ENCODE assay signal across 28 mouse cellular contexts in genomic region chr3:51150012-51150411, GRCm38 (mm10).
DNase-seq lines count a peak whose midpoint lies in the region; ATAC-seq and TF ChIP-seq lines count a peak whose summit lies in the region.
"Had no signal": no experiment of that assay in that cellular context is flagged by ENCODE, and none has a peak within 500 bp of the region (broad histone marks: within the 10 kb centered on the region; RNA-seq: fewer than 3 reads in every experiment).

No protein-coding gene starts in this region.

- no peak for TF ChIP-seq CTCF in Patski (IDR thresholded peaks at IDR 0.05)
- TF ChIP-seq CTCF in kidney, adult 2 months (conservative IDR thresholded peaks at IDR 0.05; ENCODE audit: insufficient read depth, insufficient read length, low read depth, low read length), result no peak

- H3K4me1 ChIP-seq in kidney, adult 2 months (ENCODE audit: control insufficient read depth, insufficient read depth, low read length), result no peaks in the 10 kb centered on the region
- 0 out of 2 replicates have a peak, but pooled peaks cover 4% of the 10 kb centered on the region for H3K4me1 ChIP-seq in kidney, embryonic 16.5 days (ENCODE audit: insufficient read depth, low read length)
- H3K4me1 ChIP-seq in neural tube, embryonic 15.5 days, result no peaks in the 10 kb centered on the region

- no peak for TF ChIP-seq POLR2A in kidney, adult 2 months (IDR thresholded peaks at IDR 0.05; ENCODE audit: low read depth, low read length)

- no peaks in the 10 kb centered on the region for H3K9me3 ChIP-seq in kidney, embryonic 16.5 days (ENCODE audit: low read length)
- no peaks in the 10 kb centered on the region for H3K9me3 ChIP-seq in neural tube, embryonic 15.5 days (replicated peaks)
- H3K9me3 ChIP-seq: heart, embryonic 13.5 days; liver, embryonic 12.5 days; megakaryocyte, embryonic 14.5 days had no signal

- WGBS in kidney, adult 2 months, result 46% methylated on average over 6 of the region's 6 CpGs
- WGBS in kidney, embryonic 16.5 days, result 49% methylated on average over 6 of the region's 6 CpGs
- WGBS in neural tube, embryonic 15.5 days, result 82% methylated on average over 6 of the region's 6 CpGs

- DNase-seq in Patski (ENCODE audit: low read depth, low spot score), result peak; percentile 96
- peak; percentile 68 for DNase-seq in kidney, adult 2 months
- peak; percentile 44 to 45 for DNase-seq in kidney, postnatal 36 days
- DNase-seq in adrenal gland, postnatal 4 days (ENCODE audit: low spot score in 2 of 2), result no peak
- no peak for DNase-seq in left cerebral cortex, postnatal 14 days (ENCODE audit: low spot score in 2 of 2)
- DNase-seq in lung, adult 18-20 months, result no peak
- DNase-seq: adrenal gland, adult 2 months; cerebellum, adult 11 months; gastrocnemius, adult 2 months; heart, postnatal 10 days; left cerebral cortex, postnatal 4 days; liver, postnatal 0 days; lung, postnatal 4 days; midbrain, embryonic 14.5 days; right cerebral cortex, postnatal 4 days; thymus, postnatal 4 days had no signal

- no peaks in the 10 kb centered on the region for H3K36me3 ChIP-seq in kidney, adult 2 months (ENCODE audit: control insufficient read depth, insufficient read depth, low read length)
- H3K36me3 ChIP-seq in kidney, embryonic 16.5 days (ENCODE audit: insufficient read depth, low read length), result no peaks in the 10 kb centered on the region
- no peaks in the 10 kb centered on the region for H3K36me3 ChIP-seq in neural tube, embryonic 15.5 days
- H3K36me3 ChIP-seq: heart, embryonic 13.5 days; liver, embryonic 12.5 days had no signal

- H3K27me3 ChIP-seq in Patski, result no peaks in the 10 kb centered on the region
- H3K27me3 ChIP-seq in kidney, adult 2 months (replicated peaks; ENCODE audit: control insufficient read depth, insufficient read depth, low read length), result no peaks in the 10 kb centered on the region
- no peaks in the 10 kb centered on the region for H3K27me3 ChIP-seq in kidney, embryonic 16.5 days (ENCODE audit: insufficient read depth, low read length)
- H3K27me3 ChIP-seq in neural tube, embryonic 15.5 days (replicated peaks), result no peaks in the 10 kb centered on the region
- H3K27me3 ChIP-seq: heart, embryonic 13.5 days; liver, embryonic 12.5 days; megakaryocyte, embryonic 14.5 days had no signal

- in situ Hi-C loops in Patski (cut with MboI; ENCODE audit: low pct_unique_long_range_greater_than_20kb), result loop anchor here (25.0 kb wide), 1 partner anchor 1888 kb away; no protein-coding TSS in a partner anchor

- intact Hi-C loops in left cerebral cortex, postnatal 14 days (cut with DNase I), result no loop called here

- CTCF ChIA-PET in Patski (lab: Charles Lee), result interaction anchor here (0.6 to 1.7 kb wide), 3 partner anchors 10 to 20 kb away, joined by 3 to 4 read pairs (median 3); no protein-coding TSS in a partner anchor

- no peak overlapping the region for H3K4me2 ChIP-seq in kidney, embryonic 16.5 days (replicated peaks; ENCODE audit: low read depth, low read length)
- no peak overlapping the region for H3K4me2 ChIP-seq in neural tube, embryonic 15.5 days
- H3K4me2 ChIP-seq: heart, embryonic 13.5 days; liver, embryonic 12.5 days had no signal

- H3K4me3 ChIP-seq in kidney, adult 2 months (ENCODE audit: insufficient read depth, low read depth, low read length), result no peak overlapping the region
- H3K4me3 ChIP-seq in kidney, embryonic 16.5 days (ENCODE audit: low read length), result no peak overlapping the region
- H3K4me3 ChIP-seq in neural tube, embryonic 15.5 days (replicated peaks), result no peak overlapping the region
- H3K4me3 ChIP-seq: erythroblast, embryonic 14.5 days; gastrocnemius, adult 2 months; heart, embryonic 13.5 days; liver, embryonic 12.5 days; megakaryocyte, embryonic 14.5 days had no signal

- POLR2A ChIA-PET in Patski (lab: Charles Lee), result interaction anchor here (0.9 kb wide), 1 partner anchor 16 kb away, joined by 3 read pairs; no protein-coding TSS in a partner anchor

- no peak overlapping the region for H3K9ac ChIP-seq in kidney, embryonic 16.5 days (replicated peaks; ENCODE audit: low read length)
- no peak overlapping the region for H3K9ac ChIP-seq in neural tube, embryonic 15.5 days (replicated peaks)
- H3K9ac ChIP-seq: heart, embryonic 13.5 days; liver, embryonic 12.5 days; liver, postnatal 0 days had no signal

- peak overlapping the region; percentile 31; the same call in 1 of the 2 replicates for H3K27ac ChIP-seq in kidney, adult 2 months (ENCODE audit: insufficient read depth, low read depth, low read length)
- H3K27ac ChIP-seq in kidney, embryonic 16.5 days (ENCODE audit: low read length), result peak overlapping the region; percentile 51
- H3K27ac ChIP-seq in neural tube, embryonic 15.5 days (replicated peaks), result no peak overlapping the region
- H3K27ac ChIP-seq: gastrocnemius, adult 2 months; heart, embryonic 13.5 days; hindbrain, postnatal 0 days; liver, embryonic 12.5 days had no signal

- ATAC-seq in Patski, result peak; percentile 90
- ATAC-seq in kidney, embryonic 16.5 days (ENCODE audit: low FRiP score, low TSS enrichment), result peak; percentile 77
- no peak for ATAC-seq in neural tube, embryonic 15.5 days (ENCODE audit: low FRiP score)
- ATAC-seq: activated CD4-positive, CD25-positive, alpha-beta regulatory T cell, adult 4 months; CD4-positive, CD25-positive, alpha-beta regulatory T cell, adult 4 months; forebrain, embryonic 16.5 days; hindbrain, postnatal 0 days; intestine, embryonic 16.5 days; liver, embryonic 12.5 days; liver, postnatal 0 days; lung, postnatal 0 days had no signal

Comparison
In these comparisons a context has a peak if more than half of its experiments do, and no peak if none do; other contexts are left out.
1. DNase-seq: peak in Patski (single experiment), kidney, adult 2 months (single experiment) and kidney, postnatal 36 days (2 of 2); none in adrenal gland, postnatal 4 days (0 of 2), left cerebral cortex, postnatal 14 days (0 of 2) and lung, adult 18-20 months (0 of 2).